Mouse (Mus musculus) heart, adult 2 months (tissue): ENCODE results near the gene Zwilch.

Experiments
- CTCF ChIP-seq: fragments of 200-600 bp; IDR thresholded peaks from 2 replicates; pipeline ENCODE4 v1.8.1; 2022; ENCODE audit warnings: antibody characterized with exemption, mild to moderate bottlenecking, moderate library complexity
- EP300 ChIP-seq: fragments of 200-500 bp; IDR thresholded peaks from 2 replicates; pipeline ENCODE4 v1.6.1; 2011; ENCODE audit warnings: low read depth, low read length, control low read depth; ENCODE audit not compliant: insufficient read depth
- POLR2A ChIP-seq: fragments of 200-500 bp; IDR thresholded peaks from 2 replicates; pipeline ENCODE4 v1.6.1; 2011; ENCODE audit warnings: mild to moderate bottlenecking, low read depth, low read length, control low read depth; ENCODE audit not compliant: insufficient read depth

- TF ChIP-seq POLR2A (no peak), EP300 (no peak), CTCF (peak; percentile 51)
These were observed 5.7 kb upstream of the Zwilch start for GRCm38 (mm10) chr9:64178610-64178973.
